Mouse (Mus musculus) stomach, embryonic 14.5 days (tissue): ENCODE measurements around the gene Snx29. TPM values are rescaled to one million over a fixed set of nuclear protein-coding genes. Genes with fewer than 3 reads are reported as not detected.
A peak's percentile ranks its signal among the peaks of the same experiment; 100 is the strongest.

Source experiments
- ATAC-seq: fragments of 200-750 bp; cut with Nextera tagmentation; 2 replicates; pipeline ENCODE4 v1.8.0; 2017; ENCODE audit warnings: low read depth, moderate TSS enrichment; ENCODE audit not compliant: insufficient number of reproducible peaks, insufficient read depth, low FRiP score
- H3K27ac ChIP-seq: fragments of 300-500 bp; sonication (generic); 2 replicates; pipeline ENCODE4 v1.5.1; 2014; ENCODE audit warnings: mild to moderate bottlenecking, low read length, moderate library complexity, mixed read lengths
- H3K27me3 ChIP-seq: fragments of 300-500 bp; sonication (generic); 2 replicates; pipeline ENCODE4 v1.6.1; 2014; ENCODE audit warnings: low read length, control low read depth, mixed read lengths; ENCODE audit not compliant: control insufficient read depth, insufficient read depth
- H3K36me3 ChIP-seq: fragments of 300-500 bp; sonication (generic); 2 replicates; pipeline ENCODE4 v1.6.1; 2014; ENCODE audit warnings: mild to moderate bottlenecking, control low read depth, low read length, moderate library complexity, mixed read lengths; ENCODE audit not compliant: control insufficient read depth, insufficient read depth
- H3K4me1 ChIP-seq: fragments of 300-500 bp; sonication (generic); 2 replicates; pipeline ENCODE4 v1.6.1; 2014; ENCODE audit warnings: low read length, control low read depth, mixed read lengths; ENCODE audit not compliant: control insufficient read depth, insufficient read depth
- H3K4me2 ChIP-seq: fragments of 300-500 bp; sonication (generic); replicated peaks from 2 replicates; pipeline ENCODE4 v1.6.1; 2014; ENCODE audit warnings: low read depth, low read length, control low read depth
- H3K4me3 ChIP-seq: fragments of 300-500 bp; sonication (generic); 2 replicates; pipeline ENCODE4 v1.5.1; 2014; ENCODE audit warnings: low read depth, low read length, control low read depth
- H3K9ac ChIP-seq: fragments of 300-500 bp; sonication (generic); replicated peaks from 2 replicates; pipeline ENCODE4 v1.6.1; 2014; ENCODE audit warnings: low read depth, mild to moderate bottlenecking, control low read depth, low read length, moderate library complexity, mixed read lengths
- H3K9me3 ChIP-seq: fragments of 300-500 bp; sonication (generic); 2 replicates; pipeline ENCODE4 v1.6.1; 2016; ENCODE audit warnings: low read depth, low read length, control low read depth; ENCODE audit not compliant: control insufficient read depth
- WGBS: fragments of 180-500 bp; shearing (Covaris S2); extraction: QIAGEN DNeasy Blood & Tissue Kit; methylation state at CpG from one replicate; pipeline ENCODE4 v1.1.7; 2014; 5-methylcytosine and 5-hydroxymethylcytosine counted together
- polyA plus RNA-seq: library from polyadenylated mRNA; unstranded; fragments of >200 nt; fragmentation: Nextera tagmentation; extraction: Ambion mirVana; gene quantifications from 2 replicates; pipeline ENCODE4 v1.2.1, GENCODE M21; 2014

Snx29 gene
- polyA plus RNA-seq, 1 experiment from 2014 or later: 13.6 TPM

DNA sequence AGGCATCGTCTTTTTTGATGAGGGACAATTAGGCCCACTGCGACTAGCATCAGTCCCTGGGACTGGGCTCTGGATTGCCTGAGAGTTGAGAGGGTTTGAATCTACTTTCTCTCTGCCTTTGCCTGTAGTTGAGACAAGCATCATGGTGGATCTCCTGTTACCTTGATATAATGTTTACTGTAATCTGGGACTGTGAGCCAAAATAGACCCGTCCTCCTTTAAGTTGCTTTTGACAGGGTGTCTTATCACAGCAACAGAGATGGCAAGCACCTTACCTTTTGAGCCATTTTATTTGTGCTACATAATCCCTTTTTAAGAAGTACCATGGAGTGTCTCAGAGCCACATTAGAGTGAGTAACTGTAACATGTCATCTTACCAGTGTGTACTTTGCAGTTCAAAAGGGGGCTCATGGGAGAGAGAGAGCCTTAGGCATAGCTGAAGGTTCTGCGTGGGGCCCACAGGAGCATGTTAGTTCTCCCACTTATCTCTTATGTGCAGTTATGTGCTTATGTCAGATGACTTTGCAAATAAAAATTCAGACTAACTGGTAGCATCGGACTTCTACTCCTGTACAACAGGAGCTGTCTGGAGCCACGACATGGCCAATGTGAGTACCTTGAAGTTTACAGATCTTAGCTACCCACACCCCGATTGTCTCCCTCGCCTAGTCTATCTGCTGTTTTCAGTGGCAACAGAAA is 261.4 kb downstream of the Snx29 start:
- no peak overlapping the region for H3K4me3 ChIP-seq
- H3K4me2 ChIP-seq: no peak overlapping the region
- 89% methylated on average over 8 of the region's 8 CpGs for WGBS
- no peak overlapping the region for H3K27ac ChIP-seq
- peak; percentile 43; the same call in 1 of the 2 replicates for ATAC-seq
- no peaks in the 10 kb centered on the region for H3K36me3 ChIP-seq
- H3K9ac ChIP-seq: no peak overlapping the region
- H3K4me1 ChIP-seq: no peaks in the 10 kb centered on the region
- H3K9me3 ChIP-seq: no peaks in the 10 kb centered on the region
- no peaks in the 10 kb centered on the region for H3K27me3 ChIP-seq

DNA sequence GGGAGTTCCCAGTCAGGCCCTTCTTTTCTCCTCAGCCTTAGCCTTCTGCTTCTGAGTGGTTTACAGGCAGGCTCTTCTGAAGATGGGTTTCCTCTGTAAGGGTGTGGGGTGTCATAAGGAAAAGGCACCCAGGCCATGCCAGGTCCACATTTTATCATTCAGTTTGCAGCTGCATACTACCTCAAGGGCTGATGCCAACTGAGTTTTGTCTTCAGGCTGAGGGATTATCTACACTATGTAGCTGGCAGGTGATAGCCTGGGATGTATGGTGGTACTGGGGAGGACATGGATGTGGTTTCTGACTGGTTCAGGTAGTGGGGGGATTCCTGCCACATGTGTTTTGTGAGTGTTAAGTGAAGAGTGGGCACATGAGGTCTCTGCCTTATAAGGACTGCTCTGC is 266.0 kb downstream of the Snx29 start:
- H3K4me1 ChIP-seq: no peaks in the 10 kb centered on the region
- H3K4me2 ChIP-seq: no peak overlapping the region
- H3K9me3 ChIP-seq: no peaks in the 10 kb centered on the region
- no peak overlapping the region for H3K4me3 ChIP-seq
- H3K27me3 ChIP-seq: no peaks in the 10 kb centered on the region
- no peaks in the 10 kb centered on the region for H3K36me3 ChIP-seq
- no peak overlapping the region for H3K9ac ChIP-seq
- ATAC-seq: no peak
- no peak overlapping the region for H3K27ac ChIP-seq

DNA sequence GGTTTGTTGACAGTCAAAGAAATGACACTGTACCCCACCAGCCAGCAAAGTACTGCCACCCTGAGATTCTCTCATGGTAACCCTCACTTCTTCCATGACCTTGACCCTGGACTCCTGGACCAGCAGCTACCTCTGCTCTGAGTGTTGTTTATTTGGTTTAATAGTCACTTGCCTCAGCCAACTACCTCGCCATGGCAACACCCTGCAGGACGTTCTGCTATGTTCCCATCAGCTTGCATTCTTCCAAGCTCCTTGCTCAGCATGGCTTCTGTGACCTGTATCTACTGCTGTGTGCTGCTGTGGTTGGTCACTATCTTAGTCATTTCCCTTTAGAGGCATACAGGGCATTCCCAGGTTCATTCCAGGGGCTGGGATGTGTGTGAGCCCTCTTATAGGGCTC is 266.6 kb downstream of the Snx29 start:
- no peak overlapping the region for H3K27ac ChIP-seq
- H3K9me3 ChIP-seq: no peaks in the 10 kb centered on the region
- no peak overlapping the region for H3K4me2 ChIP-seq
- H3K9ac ChIP-seq: no peak overlapping the region
- 32% methylated on average over 2 of the region's 2 CpGs for WGBS
- no peaks in the 10 kb centered on the region for H3K27me3 ChIP-seq
- H3K4me1 ChIP-seq: no peaks in the 10 kb centered on the region
- ATAC-seq: no peak
- H3K36me3 ChIP-seq: no peaks in the 10 kb centered on the region
- no peak overlapping the region for H3K4me3 ChIP-seq

DNA sequence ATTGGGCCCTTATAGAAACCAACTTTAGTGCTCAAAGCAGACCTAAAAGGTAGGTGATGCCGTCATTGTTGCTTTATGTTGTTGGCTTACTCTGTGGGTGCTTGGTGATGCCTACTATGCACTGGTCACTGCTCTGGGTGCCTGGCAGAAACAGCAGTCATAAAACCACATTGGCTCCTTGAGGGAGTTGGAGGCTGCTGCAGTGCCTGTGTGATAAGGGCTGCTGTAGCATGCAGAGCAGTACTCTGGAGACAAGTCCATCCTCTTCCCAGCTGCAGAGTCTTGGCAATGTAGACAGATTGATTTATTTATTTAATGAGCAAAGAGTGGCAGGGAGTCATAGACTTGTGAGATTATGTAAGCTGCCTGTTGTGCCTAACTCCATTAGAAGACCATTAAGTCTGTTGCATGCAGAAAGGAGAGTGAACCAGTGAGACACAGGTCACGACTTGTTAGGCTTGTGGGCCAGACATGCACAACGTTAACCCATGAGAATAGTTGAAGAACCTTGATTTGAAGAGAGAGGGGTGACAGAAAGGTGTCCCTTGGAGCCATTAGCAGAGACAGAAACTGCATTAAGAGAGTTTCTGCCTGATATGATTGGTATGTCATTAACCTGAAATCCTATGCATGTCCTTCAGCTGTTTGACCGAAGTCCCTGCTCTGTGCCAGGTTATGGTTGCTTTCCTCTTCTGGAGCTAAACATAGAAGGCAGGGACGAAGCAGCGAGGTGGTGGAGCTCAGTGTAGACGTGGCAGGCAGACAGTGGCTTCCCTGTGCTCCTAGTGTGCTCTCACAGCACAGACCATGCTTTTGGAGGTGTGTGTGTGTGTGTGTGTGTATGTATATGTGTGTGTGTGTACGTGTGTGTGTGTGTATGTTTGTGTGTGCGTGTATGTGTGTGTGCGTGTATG is 267.3 kb downstream of the Snx29 start:
- Histone ChIP-seq H3K36me3 (no peaks in the 10 kb centered on the region), H3K27me3 (no peaks in the 10 kb centered on the region), H3K4me2 (no peak overlapping the region), H3K9me3 (no peaks in the 10 kb centered on the region), H3K27ac (no peak overlapping the region), H3K9ac (no peak overlapping the region), H3K4me3 (no peak overlapping the region), H3K4me1 (no peaks in the 10 kb centered on the region)
- 68% methylated on average over 10 of the region's 10 CpGs for WGBS
- ATAC-seq: no peak

DNA sequence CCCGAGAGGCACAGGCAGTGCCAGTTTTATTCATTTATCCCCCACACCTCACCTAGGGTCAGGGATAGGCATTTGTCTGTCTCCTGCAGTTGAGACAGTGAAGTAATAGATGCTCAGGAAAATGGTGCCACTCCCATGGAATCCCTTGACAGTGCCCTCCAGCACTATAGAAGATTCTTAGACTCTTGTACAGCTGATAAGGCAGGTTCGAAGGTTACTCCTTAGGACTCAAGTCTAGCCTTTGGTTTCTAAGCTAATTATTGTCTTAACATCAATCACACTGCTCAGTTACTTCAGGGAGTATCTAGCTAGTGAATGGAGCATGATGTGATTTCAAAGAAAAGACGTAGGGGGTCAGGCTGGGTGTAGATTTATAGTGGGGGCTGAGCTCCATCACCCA is 273.9 kb downstream of the Snx29 start:
- Histone ChIP-seq H3K9ac (no peak overlapping the region), H3K27me3 (no peaks in the 10 kb centered on the region), H3K4me1 (no peaks in the 10 kb centered on the region), H3K27ac (no peak overlapping the region), H3K9me3 (no peaks in the 10 kb centered on the region), H3K4me3 (no peak overlapping the region), H3K4me2 (no peak overlapping the region), H3K36me3 (no peaks in the 10 kb centered on the region)
- ATAC-seq: no peak
- 76% methylated on average over 3 of the region's 3 CpGs for WGBS

DNA sequence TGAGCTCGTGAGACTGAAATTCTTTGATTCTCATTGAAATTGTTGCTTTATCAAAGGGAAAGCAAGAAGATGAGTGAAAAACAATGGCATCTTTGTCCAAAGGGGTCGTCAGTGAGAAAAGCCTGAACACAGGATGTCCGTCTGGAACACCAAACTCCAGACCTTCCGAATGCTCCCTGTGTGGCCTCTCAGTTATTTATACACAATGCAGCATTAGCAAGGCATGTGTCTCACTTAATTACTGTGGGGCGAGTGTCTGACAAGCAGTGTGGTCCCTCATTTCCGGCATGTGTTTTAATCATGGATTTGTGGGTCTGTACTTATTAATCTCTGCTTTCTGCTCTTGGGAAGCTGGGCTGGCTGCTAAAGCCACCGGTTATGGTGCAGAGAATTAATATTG is 275.1 kb downstream of the Snx29 start:
- ATAC-seq: no peak
- H3K27ac ChIP-seq: no peak overlapping the region

DNA sequence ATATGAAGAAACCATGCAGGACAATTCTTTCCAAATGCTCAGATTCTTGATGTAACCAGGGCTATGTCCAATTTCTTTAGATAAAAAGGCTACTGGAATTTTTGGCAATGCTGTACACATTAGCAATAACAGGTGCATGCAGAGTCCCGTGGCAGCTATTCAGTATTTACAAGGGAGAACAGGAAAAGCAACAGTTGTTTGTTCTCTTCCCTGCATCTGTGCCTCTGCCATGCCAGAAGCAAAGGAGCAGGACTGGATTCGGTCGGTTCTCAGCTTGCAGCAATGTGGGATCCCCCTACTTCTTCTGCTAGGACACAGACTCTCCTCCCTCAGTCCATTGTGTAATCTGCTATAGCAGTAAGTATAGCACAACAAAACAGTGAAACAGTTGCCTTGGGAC is 276.8 kb downstream of the Snx29 start:
- Histone ChIP-seq H3K27ac (no peak overlapping the region), H3K36me3 (no peaks in the 10 kb centered on the region), H3K27me3 (no peaks in the 10 kb centered on the region), H3K4me1 (no peaks in the 10 kb centered on the region), H3K4me3 (no peak overlapping the region), H3K9me3 (no peaks in the 10 kb centered on the region), H3K4me2 (no peak overlapping the region), H3K9ac (no peak overlapping the region)
- no peak for ATAC-seq
- 78% methylated on average over 3 of the region's 3 CpGs for WGBS

More for the DNA sequence above, 275.1 kb downstream of the Snx29 start:
- no peaks in the 10 kb centered on the region for H3K27me3 ChIP-seq
- H3K36me3 ChIP-seq: no peaks in the 10 kb centered on the region
- no peaks in the 10 kb centered on the region for H3K4me1 ChIP-seq
- H3K9me3 ChIP-seq: no peaks in the 10 kb centered on the region
- 38% methylated on average over 7 of the region's 7 CpGs for WGBS
- H3K9ac ChIP-seq: no peak overlapping the region
- no peak overlapping the region for H3K4me3 ChIP-seq
- no peak overlapping the region for H3K4me2 ChIP-seq

DNA sequence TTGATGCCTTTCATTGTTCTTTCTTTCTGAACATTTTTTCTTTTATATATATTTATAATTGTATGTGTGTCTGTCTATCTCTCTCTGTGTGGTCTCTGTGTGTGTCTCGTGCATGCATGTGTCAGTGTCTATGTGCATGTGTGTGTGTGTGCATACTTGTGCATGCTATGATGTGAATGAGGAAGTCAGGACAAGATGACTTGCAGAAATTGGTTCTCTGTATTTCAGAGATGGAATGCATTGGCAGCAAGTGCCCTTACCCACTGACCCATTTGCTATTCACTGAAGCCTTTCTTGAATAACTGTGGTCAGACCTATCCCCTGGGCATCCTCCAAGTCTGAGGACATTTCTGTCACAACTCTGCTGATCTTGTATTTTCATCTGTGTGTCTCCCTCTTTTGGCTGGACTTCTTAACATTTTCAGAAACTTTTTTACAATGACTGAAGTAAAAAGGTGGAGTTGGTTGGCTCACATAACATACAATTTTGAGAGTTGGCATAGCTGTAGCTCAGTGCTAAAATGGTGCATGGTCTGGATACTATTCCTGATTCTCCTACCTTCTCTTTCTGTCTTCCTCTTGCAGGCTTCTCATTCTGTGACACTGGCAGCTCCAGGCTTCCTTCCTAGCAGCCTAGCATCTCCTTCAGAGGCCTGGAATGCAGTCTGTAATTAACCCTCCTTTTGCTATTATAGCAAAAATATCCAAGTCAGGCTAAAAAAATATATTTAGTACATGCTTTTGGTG is 278.8 kb downstream of the Snx29 start:
- H3K36me3 ChIP-seq: no peaks in the 10 kb centered on the region

More for the DNA sequence above, 278.8 kb downstream of the Snx29 start:
- ATAC-seq: no peak
- Histone ChIP-seq H3K9me3 (no peaks in the 10 kb centered on the region), H3K27me3 (no peaks in the 10 kb centered on the region), H3K27ac (no peak overlapping the region), H3K4me3 (no peak overlapping the region), H3K4me2 (no peak overlapping the region), H3K4me1 (no peaks in the 10 kb centered on the region), H3K9ac (no peak overlapping the region)
- 90% methylated on average over 1 of the region's 1 CpGs for WGBS
